Mouse (Mus musculus): ENCODE results near the gene Crb1. TPM values are rescaled to one million over a fixed set of nuclear protein-coding genes. Genes with fewer than 3 reads are reported as not detected.

Gene Crb1
- polyA plus RNA-seq, 1 experiment from 2014 or later = 0.04 TPM

DNA sequence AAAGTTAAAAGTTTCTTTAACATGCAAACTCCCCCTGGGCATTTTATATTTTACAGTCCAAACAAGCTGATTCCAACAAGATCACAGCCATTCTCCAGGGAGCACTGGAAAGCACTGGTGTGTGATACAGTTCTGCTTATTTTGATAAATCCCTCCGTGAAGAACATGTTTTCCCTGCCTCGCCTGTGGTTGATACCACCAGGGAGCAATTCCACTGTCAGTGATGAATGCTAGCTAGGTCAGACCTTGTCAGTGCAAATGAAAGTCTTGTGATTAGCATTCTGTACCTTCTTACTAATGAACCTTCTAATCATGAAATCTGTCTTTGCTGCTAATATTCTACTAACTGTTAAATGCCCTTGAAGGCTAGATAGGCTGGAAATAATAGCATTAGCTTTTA lies 14.8 kb upstream of the Crb1 start:
- H3K4me1 ChIP-seq (replicated peaks) = no peaks in the 10 kb centered on the region
- H3K4me2 ChIP-seq = no peak overlapping the region
- H3K9ac ChIP-seq = no peak overlapping the region
- ATAC-seq (replicated peaks; ENCODE audit: insufficient number of reproducible peaks, insufficient read depth, low FRiP score, low read depth) = no peak
- no peak overlapping the region for H3K4me3 ChIP-seq
- H3K9me3 ChIP-seq (replicated peaks) = no peaks in the 10 kb centered on the region
- WGBS = 23% methylated on average over 2 of the region's 2 CpGs
- H3K27ac ChIP-seq = no peak overlapping the region
- H3K36me3 ChIP-seq = no peaks in the 10 kb centered on the region
- H3K27me3 ChIP-seq = no peaks in the 10 kb centered on the region

DNA sequence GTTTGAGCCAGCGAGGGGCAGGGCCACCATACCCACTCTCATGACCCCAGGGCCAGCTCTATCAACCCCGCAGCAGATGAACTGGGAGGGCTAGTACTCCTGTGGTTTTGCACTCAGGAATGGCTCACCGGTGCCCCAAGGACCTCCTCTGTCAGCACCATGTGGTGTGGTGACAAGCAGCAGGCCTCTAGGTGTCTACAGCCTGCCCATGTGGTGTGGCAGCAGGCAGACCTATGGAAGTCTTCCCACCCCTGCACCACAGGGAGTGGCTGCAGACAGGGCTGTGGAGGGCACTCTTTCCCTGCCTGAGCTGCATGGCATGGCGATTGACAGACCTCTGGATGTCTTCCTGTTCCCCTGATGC lies 2.7 kb upstream of the Crb1 start:
- Histone ChIP-seq H3K36me3 (no peaks in the 10 kb centered on the region), H3K27me3 (no peaks in the 10 kb centered on the region), H3K9me3 (replicated peaks) (no peaks in the 10 kb centered on the region), H3K4me1 (replicated peaks) (peaks cover 14% of the 10 kb centered on the region; the same call in 1 of the 2 replicates), H3K27ac (no peak overlapping the region), H3K9ac (no peak overlapping the region), H3K4me2 (peak overlapping the region; percentile 41), H3K4me3 (no peak overlapping the region)
- WGBS = 15% methylated on average over 4 of the region's 4 CpGs
- ATAC-seq (replicated peaks; ENCODE audit: insufficient number of reproducible peaks, insufficient read depth, low FRiP score, low read depth) = peak; percentile 69; the same call in 1 of the 2 replicates

DNA sequence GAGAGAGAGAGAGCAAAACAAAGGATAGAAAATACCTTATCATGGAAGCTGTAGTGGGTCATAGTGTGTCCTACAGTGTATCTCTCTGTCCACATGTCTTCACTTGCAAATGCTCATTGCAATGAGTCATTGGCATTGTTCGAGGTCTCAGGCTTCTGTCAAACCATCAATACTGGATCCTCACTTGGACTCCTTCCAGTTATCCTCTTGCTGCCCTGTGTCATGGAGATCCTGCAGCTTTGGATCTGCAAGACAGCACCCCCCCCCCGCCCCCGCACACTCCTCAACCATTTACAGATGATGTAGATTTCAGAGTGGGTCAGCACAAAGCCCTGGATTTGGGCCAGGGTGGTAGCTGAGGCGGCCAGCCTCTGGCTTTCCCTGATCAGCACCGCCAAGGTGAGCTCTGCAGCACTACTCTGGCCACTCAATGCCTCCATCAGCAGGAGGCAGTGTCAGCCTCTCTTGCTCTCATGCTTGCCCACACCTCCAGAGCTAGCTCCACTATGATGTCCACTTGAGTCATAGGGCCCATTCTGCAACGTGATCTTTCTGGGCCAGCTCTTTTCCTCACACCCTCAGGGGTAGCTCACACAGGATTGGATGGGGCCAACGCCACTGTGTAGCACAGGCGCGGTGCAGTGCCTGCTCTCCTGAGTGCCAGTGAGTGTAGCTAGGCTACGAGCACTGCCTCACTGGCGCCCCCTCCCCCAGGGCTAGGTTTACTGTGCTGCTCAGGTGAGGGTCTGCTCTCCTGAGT lies 2.1 kb upstream of the Crb1 start:
- Histone ChIP-seq H3K4me3 (no peak overlapping the region), H3K27ac (no peak overlapping the region), H3K4me1 (replicated peaks) (peaks cover 14% of the 10 kb centered on the region; the same call in 1 of the 2 replicates), H3K9me3 (replicated peaks) (no peaks in the 10 kb centered on the region), H3K27me3 (no peaks in the 10 kb centered on the region), H3K9ac (no peak overlapping the region), H3K4me2 (peak overlapping the region; percentile 41), H3K36me3 (no peaks in the 10 kb centered on the region)
- peak; percentile 60; the same call in 1 of the 2 replicates for ATAC-seq (replicated peaks; ENCODE audit: insufficient number of reproducible peaks, insufficient read depth, low FRiP score, low read depth)
- 9% methylated on average over 11 of the region's 11 CpGs for WGBS

DNA sequence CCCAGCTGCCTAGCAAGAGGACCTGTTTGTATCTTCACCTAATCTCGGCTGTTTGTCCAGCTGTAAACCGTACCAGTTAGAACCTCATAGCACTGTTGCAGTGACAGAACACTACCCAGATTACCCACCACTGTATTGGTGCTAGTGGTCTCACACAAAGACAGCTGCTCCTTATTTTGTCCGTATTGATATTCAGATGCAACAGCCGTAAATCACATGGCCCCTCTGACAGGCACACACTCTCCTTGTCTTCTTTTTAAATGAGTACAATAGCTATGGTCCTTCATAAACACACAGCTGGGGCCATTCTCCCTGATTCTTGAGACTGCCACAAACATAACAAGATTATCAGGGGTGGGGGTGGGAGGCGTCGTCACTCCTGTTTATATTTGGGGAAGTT lies 1.0 kb downstream of the Crb1 start:
- no peak overlapping the region for H3K9ac ChIP-seq
- no peaks in the 10 kb centered on the region for H3K27me3 ChIP-seq
- H3K4me1 ChIP-seq (replicated peaks) = peaks cover 14% of the 10 kb centered on the region; the same call in 1 of the 2 replicates
- 46% methylated on average over 6 of the region's 6 CpGs for WGBS
- H3K4me2 ChIP-seq = no peak overlapping the region
- H3K27ac ChIP-seq = no peak overlapping the region
- no peaks in the 10 kb centered on the region for H3K9me3 ChIP-seq (replicated peaks)
- H3K4me3 ChIP-seq = no peak overlapping the region
- no peaks in the 10 kb centered on the region for H3K36me3 ChIP-seq
- no peak for ATAC-seq (replicated peaks; ENCODE audit: insufficient number of reproducible peaks, insufficient read depth, low FRiP score, low read depth)

DNA sequence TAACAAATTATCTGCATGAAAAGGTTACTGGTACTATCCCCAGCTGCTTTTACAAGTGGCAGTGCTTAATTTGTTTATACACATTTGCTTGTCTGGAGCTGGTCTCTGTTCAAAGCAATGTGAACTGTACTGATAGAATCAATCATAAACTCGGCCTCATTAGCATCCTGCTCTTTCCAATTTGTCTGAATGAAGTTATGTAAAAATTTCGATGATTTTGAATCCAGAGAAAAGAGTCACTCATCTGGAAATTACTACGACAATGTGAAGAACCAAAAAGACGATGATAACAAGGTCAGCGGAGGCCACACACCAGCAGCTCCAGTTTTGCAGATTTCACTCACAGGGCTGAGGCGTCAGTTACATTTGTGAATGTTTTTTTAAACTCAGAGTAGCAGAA lies 5.6 kb downstream of the Crb1 start:
- WGBS = 56% methylated on average over 6 of the region's 6 CpGs
- Histone ChIP-seq H3K4me1 (replicated peaks) (no peaks in the 10 kb centered on the region), H3K9me3 (replicated peaks) (no peaks in the 10 kb centered on the region), H3K36me3 (no peaks in the 10 kb centered on the region), H3K4me2 (no peak overlapping the region), H3K27me3 (no peaks in the 10 kb centered on the region), H3K9ac (no peak overlapping the region), H3K4me3 (no peak overlapping the region), H3K27ac (no peak overlapping the region)
- ATAC-seq (replicated peaks; ENCODE audit: insufficient number of reproducible peaks, insufficient read depth, low FRiP score, low read depth) = no peak

DNA sequence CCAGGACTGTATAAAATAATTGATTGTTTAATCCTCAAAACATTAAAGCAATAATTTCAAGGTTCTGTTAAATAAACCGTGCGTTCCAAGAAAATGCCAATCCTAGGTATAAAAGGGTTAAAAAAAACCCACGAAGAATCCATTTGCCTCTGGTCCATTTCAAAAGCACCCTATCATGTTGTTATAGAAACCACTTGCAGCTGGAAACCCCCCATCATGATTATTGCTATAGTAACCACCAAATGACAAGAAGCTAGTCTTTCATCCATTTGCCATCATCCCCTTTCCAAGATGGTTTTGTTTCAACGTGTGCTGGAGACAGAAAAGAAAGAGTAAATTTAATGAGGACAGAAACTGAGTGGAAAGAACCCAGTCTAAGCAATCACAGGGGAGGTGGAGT lies 28.3 kb downstream of the Crb1 start:
- Histone ChIP-seq H3K9ac (no peak overlapping the region), H3K4me1 (replicated peaks) (no peaks in the 10 kb centered on the region), H3K27me3 (no peaks in the 10 kb centered on the region), H3K9me3 (replicated peaks) (no peaks in the 10 kb centered on the region), H3K36me3 (no peaks in the 10 kb centered on the region), H3K27ac (no peak overlapping the region), H3K4me2 (no peak overlapping the region), H3K4me3 (no peak overlapping the region)
- WGBS = 34% methylated on average over 4 of the region's 4 CpGs
- ATAC-seq (replicated peaks; ENCODE audit: insufficient number of reproducible peaks, insufficient read depth, low FRiP score, low read depth) = no peak

DNA sequence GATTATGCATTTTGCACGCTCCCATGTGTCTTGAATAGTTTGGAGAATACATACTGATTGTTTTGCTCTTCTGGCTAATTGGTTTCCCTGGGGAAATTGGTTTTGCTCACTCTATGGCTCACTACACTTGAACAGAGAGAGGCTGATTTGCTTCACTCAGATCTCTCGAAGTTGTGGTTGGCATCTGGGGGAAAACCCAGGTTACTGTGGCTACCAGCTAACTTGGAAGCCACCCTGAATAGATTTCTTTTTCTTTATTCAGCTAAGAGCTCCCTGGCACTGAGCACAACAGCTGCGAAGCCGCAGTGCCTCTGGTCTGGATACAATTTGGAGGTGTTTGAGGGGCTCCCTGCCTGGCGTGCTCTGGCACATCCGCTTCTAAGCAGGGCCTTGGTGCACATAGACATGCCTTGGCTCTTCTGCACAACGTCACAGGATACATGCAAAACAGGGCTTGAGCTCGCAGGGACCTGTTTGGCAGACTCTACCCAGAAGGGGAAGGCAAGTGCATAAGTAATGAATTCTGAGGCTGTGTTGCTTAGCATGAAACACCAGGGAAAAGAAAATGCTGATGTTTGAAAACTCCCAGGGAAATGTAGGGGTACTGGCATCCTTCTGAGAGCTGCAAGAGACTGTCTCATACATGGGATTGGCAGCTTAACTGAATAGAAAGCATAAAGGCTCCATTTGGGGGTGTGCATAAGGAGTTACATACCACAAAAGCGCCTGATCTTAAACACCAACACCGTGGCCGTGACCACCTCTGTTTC lies 30.1 kb downstream of the Crb1 start:
- 64% methylated on average over 11 of the region's 11 CpGs for WGBS
- H3K36me3 ChIP-seq = no peaks in the 10 kb centered on the region
- no peaks in the 10 kb centered on the region for H3K27me3 ChIP-seq
- H3K4me3 ChIP-seq = no peak overlapping the region
- no peaks in the 10 kb centered on the region for H3K9me3 ChIP-seq (replicated peaks)
- ATAC-seq (replicated peaks; ENCODE audit: insufficient number of reproducible peaks, insufficient read depth, low FRiP score, low read depth) = no peak
- no peak overlapping the region for H3K27ac ChIP-seq
- H3K4me1 ChIP-seq (replicated peaks) = no peaks in the 10 kb centered on the region
- H3K4me2 ChIP-seq = no peak overlapping the region
- H3K9ac ChIP-seq = no peak overlapping the region

DNA sequence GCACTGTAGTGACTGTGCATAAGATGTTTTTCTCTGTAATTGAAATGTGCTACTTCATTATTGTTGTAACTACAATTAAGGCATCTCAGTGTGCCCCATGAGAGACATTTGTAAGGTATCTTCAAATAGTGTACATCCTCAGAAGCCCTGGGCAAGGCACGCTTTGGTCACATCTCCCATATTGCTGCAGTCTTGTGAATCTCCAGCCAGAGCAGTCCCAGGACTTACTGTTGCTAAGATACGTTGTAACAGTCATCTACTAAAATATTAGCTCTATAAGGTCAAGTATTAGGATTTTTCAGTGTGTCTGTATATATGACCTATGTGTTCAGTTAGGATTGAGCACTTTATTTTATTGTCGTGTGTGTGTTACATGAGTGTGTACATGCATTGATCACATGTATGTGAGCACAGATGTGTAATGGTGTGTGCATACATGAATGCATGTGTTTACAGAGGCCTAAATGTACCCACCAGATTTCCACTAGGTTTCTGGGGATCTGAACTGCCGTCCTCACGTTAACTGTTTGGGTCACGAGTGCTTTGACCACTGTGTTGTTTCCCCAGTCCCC lies 30.8 kb downstream of the Crb1 start:
- no peaks in the 10 kb centered on the region for H3K4me1 ChIP-seq (replicated peaks)
- no peak overlapping the region for H3K27ac ChIP-seq
- ATAC-seq (replicated peaks; ENCODE audit: insufficient number of reproducible peaks, insufficient read depth, low FRiP score, low read depth) = no peak
- no peaks in the 10 kb centered on the region for H3K27me3 ChIP-seq
- 89% methylated on average over 6 of the region's 6 CpGs for WGBS
- H3K4me3 ChIP-seq = no peak overlapping the region
- H3K9me3 ChIP-seq (replicated peaks) = no peaks in the 10 kb centered on the region
- no peak overlapping the region for H3K4me2 ChIP-seq
- H3K36me3 ChIP-seq = no peaks in the 10 kb centered on the region
- H3K9ac ChIP-seq = no peak overlapping the region

DNA sequence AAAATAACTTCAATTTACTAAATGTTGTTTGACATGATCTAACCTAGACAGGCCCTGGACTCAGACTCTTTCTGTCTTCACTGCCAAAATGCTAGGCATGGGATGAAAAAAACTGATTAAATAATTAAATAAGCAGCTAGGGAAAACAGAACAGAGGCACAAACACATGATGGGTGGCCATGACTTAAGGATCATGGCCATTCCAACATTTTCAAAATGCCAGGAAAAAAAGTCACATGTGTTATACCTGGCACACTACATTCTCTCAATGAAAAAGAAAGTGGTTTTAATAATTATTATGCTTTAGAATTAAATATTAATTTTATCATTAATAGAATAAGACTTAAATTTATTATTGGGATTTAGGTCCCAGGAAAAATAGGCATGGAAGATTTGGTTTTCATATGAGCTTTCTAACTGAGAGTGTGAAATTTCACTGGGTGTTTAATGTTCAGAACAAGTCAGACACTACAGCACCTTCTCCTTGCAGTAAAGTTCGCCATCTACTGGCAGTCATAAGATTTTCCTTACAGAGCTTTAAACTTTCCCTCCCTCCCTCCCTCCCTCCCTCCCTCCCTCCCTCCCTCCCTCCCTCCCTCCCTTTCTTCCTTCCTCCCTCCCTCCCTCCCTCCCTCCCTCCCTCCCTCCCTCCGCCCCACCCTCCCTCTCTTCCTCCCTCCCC lies 36.6 kb downstream of the Crb1 start:
- H3K4me1 ChIP-seq (replicated peaks) = no peaks in the 10 kb centered on the region
- H3K36me3 ChIP-seq = no peaks in the 10 kb centered on the region
- no peak overlapping the region for H3K4me3 ChIP-seq
- no peak overlapping the region for H3K4me2 ChIP-seq
- H3K9ac ChIP-seq = no peak overlapping the region
- no peak overlapping the region for H3K27ac ChIP-seq
- no peak for ATAC-seq (replicated peaks; ENCODE audit: insufficient number of reproducible peaks, insufficient read depth, low FRiP score, low read depth)
- 11% methylated on average over 1 of the region's 2 CpGs for WGBS
- no peaks in the 10 kb centered on the region for H3K27me3 ChIP-seq
- no peaks in the 10 kb centered on the region for H3K9me3 ChIP-seq (replicated peaks)

DNA sequence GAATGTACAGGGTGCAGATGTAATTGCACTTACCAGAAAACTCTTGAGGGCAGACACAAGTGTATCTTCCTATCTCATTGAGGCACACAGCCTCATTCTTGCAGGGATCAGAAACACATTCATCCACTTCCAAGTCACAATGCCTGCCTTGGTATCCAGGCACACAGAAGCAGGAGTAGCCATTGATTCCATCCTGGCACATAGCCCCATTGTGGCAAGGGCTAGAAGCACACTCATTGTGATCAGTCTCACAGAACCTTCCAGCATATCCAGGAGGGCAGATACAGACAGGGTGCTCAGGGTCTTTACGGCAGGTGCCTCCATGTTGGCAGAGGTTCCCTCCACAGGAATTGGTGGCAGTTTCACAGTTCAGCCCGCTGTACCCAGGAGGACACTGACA lies 39.9 kb downstream of the Crb1 start:
- H3K9ac ChIP-seq = no peak overlapping the region
- no peak overlapping the region for H3K27ac ChIP-seq
- H3K27me3 ChIP-seq = no peaks in the 10 kb centered on the region
- WGBS = 77% methylated on average over 2 of the region's 2 CpGs
- H3K4me3 ChIP-seq = no peak overlapping the region
- no peaks in the 10 kb centered on the region for H3K4me1 ChIP-seq (replicated peaks)
- H3K9me3 ChIP-seq (replicated peaks) = no peaks in the 10 kb centered on the region
- no peak for ATAC-seq (replicated peaks; ENCODE audit: insufficient number of reproducible peaks, insufficient read depth, low FRiP score, low read depth)
- no peaks in the 10 kb centered on the region for H3K36me3 ChIP-seq
- H3K4me2 ChIP-seq = no peak overlapping the region

DNA sequence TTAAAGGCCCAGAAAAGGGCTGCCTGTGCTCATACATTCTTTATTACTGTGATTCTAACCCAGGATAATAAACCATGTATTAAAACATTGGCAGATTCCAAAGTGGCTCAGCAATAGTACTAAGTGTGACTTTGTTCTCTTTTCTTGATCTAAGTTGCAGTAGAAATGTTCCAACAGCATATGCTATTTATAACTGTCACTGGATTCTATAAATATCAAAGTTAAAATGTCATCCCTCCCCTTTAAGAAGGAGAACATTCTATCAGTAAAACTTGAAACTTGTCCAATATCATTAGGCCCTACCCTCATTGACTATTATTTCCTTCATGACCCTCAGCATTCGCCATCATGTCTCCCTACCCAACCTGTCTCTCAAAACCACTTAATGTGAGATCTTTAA lies 48.1 kb downstream of the Crb1 start:
- WGBS = 50% methylated on average over 1 of the region's 1 CpGs
- H3K36me3 ChIP-seq = no peaks in the 10 kb centered on the region
- peaks cover 6% of the 10 kb centered on the region for H3K4me1 ChIP-seq (replicated peaks)
- no peaks in the 10 kb centered on the region for H3K9me3 ChIP-seq (replicated peaks)
- H3K4me3 ChIP-seq = no peak overlapping the region
- ATAC-seq (replicated peaks; ENCODE audit: insufficient number of reproducible peaks, insufficient read depth, low FRiP score, low read depth) = no peak
- no peak overlapping the region for H3K4me2 ChIP-seq
- peak overlapping the region; percentile 71 for H3K27ac ChIP-seq
- H3K9ac ChIP-seq = no peak overlapping the region
- H3K27me3 ChIP-seq = no peaks in the 10 kb centered on the region

Data from heart, embryonic 15.5 days (tissue).